Mouse (Mus musculus) heart, postnatal 0 days (tissue): ENCODE data around the gene Atp2b4. TPM values are rescaled to one million over a fixed set of nuclear protein-coding genes. Genes with fewer than 3 reads are reported as not detected.

ENCODE experiments used
- ATAC-seq: fragments of 200-750 bp; cut with Nextera tagmentation; 2 replicates; pipeline ENCODE4 v1.8.0; 2017; ENCODE audit warnings: low read depth, moderate number of reproducible peaks, moderate library complexity; ENCODE audit not compliant: insufficient read depth
- DNase-seq: peaks from one replicate; pipeline ENCODE4 v3.0.0-alpha.2; 2016; ENCODE audit warnings: low spot score
- H3K27ac ChIP-seq: fragments of 300-500 bp; sonication (generic); 2 replicates; pipeline ENCODE4 v1.5.1; 2014; ENCODE audit warnings: low read depth, mild to moderate bottlenecking
- H3K27me3 ChIP-seq: fragments of 300-500 bp; sonication (generic); 2 replicates; pipeline ENCODE4 v1.6.1; 2014; ENCODE audit warnings: low read length, mixed read lengths; ENCODE audit not compliant: control insufficient read depth, insufficient read depth
- H3K36me3 ChIP-seq: fragments of 300-500 bp; sonication (generic); replicated peaks from 2 replicates; pipeline ENCODE4 v1.6.1; 2014; ENCODE audit warnings: low read length, mixed read lengths; ENCODE audit not compliant: control insufficient read depth, insufficient read depth
- H3K4me1 ChIP-seq: fragments of 300-500 bp; sonication (generic); 2 replicates; pipeline ENCODE4 v1.6.1; 2014; ENCODE audit warnings: antibody characterized with exemption; ENCODE audit not compliant: control insufficient read depth, insufficient read depth
- H3K4me2 ChIP-seq: fragments of 300-500 bp; sonication (generic); 2 replicates; pipeline ENCODE4 v1.6.1; 2014; ENCODE audit warnings: low read depth, mild to moderate bottlenecking, low read length, moderate library complexity
- H3K4me3 ChIP-seq: fragments of 300-500 bp; sonication (generic); 2 replicates; pipeline ENCODE4 v1.5.1; 2014; ENCODE audit warnings: low read depth, low read length
- H3K9ac ChIP-seq: fragments of 300-500 bp; sonication (generic); replicated peaks from 2 replicates; pipeline ENCODE4 v1.6.1; 2014; ENCODE audit warnings: low read depth, low read length, mixed read lengths
- H3K9me3 ChIP-seq: fragments of 300-500 bp; sonication (generic); replicated peaks from 2 replicates; pipeline ENCODE4 v1.6.1; 2016; ENCODE audit warnings: low read length; ENCODE audit not compliant: control insufficient read depth
- CTCF ChIP-seq: IDR thresholded peaks from 2 replicates; pipeline ENCODE4 v1.5.1; 2016; ENCODE audit warnings: antibody characterized with exemption, control low read depth, low read depth
- EP300 ChIP-seq: IDR thresholded peaks from 2 replicates; pipeline ENCODE4 v1.6.1; 2016; ENCODE audit warnings: antibody characterized with exemption, low read depth
- WGBS: fragments of 180-500 bp; shearing (Covaris S2); extraction: QIAGEN DNeasy Blood & Tissue Kit; methylation state at CpG from one replicate; pipeline ENCODE4 v1.1.7; 2014; 5-methylcytosine and 5-hydroxymethylcytosine counted together
- polyA plus RNA-seq: library from polyadenylated mRNA; unstranded; fragments of >200 nt; fragmentation: Nextera tagmentation; extraction: Ambion mirVana; gene quantifications from 2 replicates; pipeline ENCODE4 v1.2.1, GENCODE M21; 2015
- total RNA-seq: library from RNA; depleted of rRNA; stranded (reverse); fragments of >200 nt; gene quantifications from 2 replicates; pipeline ENCODE4 v1.2.3, GENCODE M21; 2014; ENCODE audit warnings: low replicate concordance

The Atp2b4 gene
- total and polyA plus RNA-seq, 2 experiments from 2014 or later, result 5.0 to 34.5 TPM

- Histone ChIP-seq H3K9me3 (no peaks in the 10 kb centered on the region), H3K4me3 (no peak overlapping the region), H3K27ac (no peak overlapping the region), H3K27me3 (no peaks in the 10 kb centered on the region), H3K36me3 (no peaks in the 10 kb centered on the region), H3K4me1 (no peaks in the 10 kb centered on the region; the same call in 1 of the 2 replicates), H3K9ac (no peak overlapping the region), H3K4me2 (no peak overlapping the region)
- WGBS, result 27% methylated on average over 8 of the region's 8 CpGs
- TF ChIP-seq EP300, result no peak
- TF ChIP-seq CTCF, result no peak
- ATAC-seq, result no peak
- no peak for DNase-seq
Measured at GRCm38 (mm10) chr1:133825543-133825942, 24.7 kb upstream of the Atp2b4 start.

DNA sequence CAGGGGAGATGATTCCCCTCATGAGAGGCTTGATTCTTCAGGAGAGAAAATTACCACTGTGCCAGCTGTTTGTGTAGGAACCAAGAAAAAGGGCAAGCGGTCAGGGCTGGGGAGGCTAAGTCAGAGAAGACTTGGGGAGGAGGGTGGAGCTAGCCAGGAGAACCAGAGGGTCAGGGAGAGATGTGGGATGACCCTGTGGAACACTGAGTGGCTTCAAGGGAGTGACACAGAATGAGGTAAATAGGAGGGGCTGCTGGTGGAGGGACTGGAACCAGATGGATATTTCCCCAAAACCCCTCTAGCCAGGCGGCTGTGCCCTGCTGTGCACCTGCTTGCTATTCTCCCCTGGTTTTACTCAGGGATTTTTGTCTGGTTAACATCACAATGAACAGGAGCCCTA lies 24.3 kb upstream of the Atp2b4 start:
- WGBS, result 84% methylated on average over 2 of the region's 2 CpGs
- no peak overlapping the region for H3K9ac ChIP-seq
- H3K4me1 ChIP-seq, result no peaks in the 10 kb centered on the region; the same call in 1 of the 2 replicates
- no peak for DNase-seq
- no peaks in the 10 kb centered on the region for H3K9me3 ChIP-seq
- no peak for ATAC-seq
- H3K4me2 ChIP-seq, result no peak overlapping the region
- no peak overlapping the region for H3K27ac ChIP-seq
- H3K27me3 ChIP-seq, result no peaks in the 10 kb centered on the region
- no peaks in the 10 kb centered on the region for H3K36me3 ChIP-seq
- H3K4me3 ChIP-seq, result no peak overlapping the region
- TF ChIP-seq CTCF (no peak), EP300 (no peak)

DNA sequence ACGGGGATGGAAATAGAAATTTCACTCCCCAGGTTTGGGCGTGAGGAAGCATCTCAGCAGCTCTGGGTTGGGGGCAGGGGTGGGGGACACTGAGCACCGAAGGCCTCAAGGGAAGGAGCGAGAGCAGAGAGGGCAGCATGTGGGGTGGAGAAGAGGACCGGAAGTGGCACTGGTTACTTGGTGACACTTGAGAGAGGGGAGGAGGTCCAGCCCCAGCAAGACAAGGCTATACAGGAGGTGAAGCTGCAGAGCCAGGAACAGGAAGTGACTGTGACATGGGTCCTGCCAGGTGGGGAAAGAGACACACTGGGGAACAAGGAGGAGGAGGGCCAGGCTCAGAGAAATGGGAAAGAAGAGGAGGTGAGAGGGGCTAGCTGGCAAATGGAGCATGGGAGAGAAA lies 20.3 kb upstream of the Atp2b4 start:
- ATAC-seq, result no peak
- no peak overlapping the region for H3K4me2 ChIP-seq

GRCm38 (mm10) chr1:133820100-133820499 lies 19.3 kb upstream of the Atp2b4 start:
- Histone ChIP-seq H3K9me3 (no peaks in the 10 kb centered on the region), H3K4me3 (no peak overlapping the region), H3K9ac (no peak overlapping the region), H3K4me1 (no peaks in the 10 kb centered on the region; the same call in 1 of the 2 replicates), H3K27me3 (no peaks in the 10 kb centered on the region), H3K27ac (no peak overlapping the region), H3K4me2 (no peak overlapping the region), H3K36me3 (no peaks in the 10 kb centered on the region)
- 43% methylated on average over 2 of the region's 2 CpGs for WGBS
- no peak for TF ChIP-seq EP300
- no peak for TF ChIP-seq CTCF
- ATAC-seq, result no peak
- no peak for DNase-seq

More for the DNA sequence above, 20.3 kb upstream of the Atp2b4 start:
- H3K36me3 ChIP-seq, result no peaks in the 10 kb centered on the region
- no peaks in the 10 kb centered on the region; the same call in 1 of the 2 replicates for H3K4me1 ChIP-seq
- H3K27me3 ChIP-seq, result no peaks in the 10 kb centered on the region
- no peak for DNase-seq
- no peak overlapping the region for H3K4me3 ChIP-seq
- H3K9ac ChIP-seq, result no peak overlapping the region
- TF ChIP-seq CTCF (no peak), EP300 (no peak)
- H3K27ac ChIP-seq, result no peak overlapping the region
- no peaks in the 10 kb centered on the region for H3K9me3 ChIP-seq
- WGBS, result 50% methylated on average over 5 of the region's 5 CpGs

DNA sequence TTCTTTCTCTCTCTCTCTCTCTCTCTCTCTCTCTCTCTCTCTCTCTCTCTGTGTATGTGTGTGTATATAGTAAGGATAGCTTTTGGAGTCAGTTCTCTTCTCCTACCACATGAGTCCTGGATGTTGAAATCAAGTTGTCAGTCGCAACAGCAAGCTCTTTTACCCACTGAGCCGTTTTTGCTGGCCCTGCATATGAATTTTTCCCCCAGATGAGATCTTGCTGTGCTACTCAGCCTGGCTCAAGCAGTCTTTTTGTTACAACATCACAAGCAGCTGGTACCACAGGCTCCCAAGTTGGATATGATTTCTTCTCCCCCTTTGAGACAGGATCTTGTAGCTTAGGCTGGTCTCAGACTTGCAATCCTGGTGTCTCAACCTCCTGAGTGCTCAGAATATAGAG lies 17.7 kb upstream of the Atp2b4 start:
- 87% methylated on average over 2 of the region's 2 CpGs for WGBS
- H3K4me1 ChIP-seq, result no peaks in the 10 kb centered on the region; the same call in 1 of the 2 replicates

More for the DNA sequence above, 17.7 kb upstream of the Atp2b4 start:
- Histone ChIP-seq H3K27ac (no peak overlapping the region), H3K36me3 (no peaks in the 10 kb centered on the region), H3K4me2 (no peak overlapping the region), H3K4me3 (no peak overlapping the region), H3K9ac (no peak overlapping the region), H3K9me3 (no peaks in the 10 kb centered on the region), H3K27me3 (no peaks in the 10 kb centered on the region)
- no peak for TF ChIP-seq CTCF
- TF ChIP-seq EP300, result no peak
- no peak for ATAC-seq
- no peak for DNase-seq
